Mouse (Mus musculus) frontal cortex, adult 2 months (tissue): ENCODE measurements around the gene 1700001K19Rik. TPM values are rescaled to one million over a fixed set of nuclear protein-coding genes. Genes with fewer than 3 reads are reported as not detected.
"Not testable (repeated sequence)": the region's sequence is repeated elsewhere in the genome, so short reads cannot be mapped to it uniquely, and the experiment has no call there.

Source experiments
- DNase-seq, 2 experiments: peaks; one replicate each; pipeline ENCODE4 v3.0.0; 2022; ENCODE audit warnings: low spot score in 1 of 2; ENCODE audit errors: extremely low spot score in 1 of 2
- polyA plus RNA-seq: library from polyadenylated mRNA; depleted of rRNA; stranded (reverse); fragments of >200 nt; gene quantifications from 2 replicates; pipeline ENCODE4 v1.2.3, GENCODE M21; 2012; rRNA removed

1700001K19Rik gene
- polyA plus RNA-seq = not detected in 2 replicates

DNA sequence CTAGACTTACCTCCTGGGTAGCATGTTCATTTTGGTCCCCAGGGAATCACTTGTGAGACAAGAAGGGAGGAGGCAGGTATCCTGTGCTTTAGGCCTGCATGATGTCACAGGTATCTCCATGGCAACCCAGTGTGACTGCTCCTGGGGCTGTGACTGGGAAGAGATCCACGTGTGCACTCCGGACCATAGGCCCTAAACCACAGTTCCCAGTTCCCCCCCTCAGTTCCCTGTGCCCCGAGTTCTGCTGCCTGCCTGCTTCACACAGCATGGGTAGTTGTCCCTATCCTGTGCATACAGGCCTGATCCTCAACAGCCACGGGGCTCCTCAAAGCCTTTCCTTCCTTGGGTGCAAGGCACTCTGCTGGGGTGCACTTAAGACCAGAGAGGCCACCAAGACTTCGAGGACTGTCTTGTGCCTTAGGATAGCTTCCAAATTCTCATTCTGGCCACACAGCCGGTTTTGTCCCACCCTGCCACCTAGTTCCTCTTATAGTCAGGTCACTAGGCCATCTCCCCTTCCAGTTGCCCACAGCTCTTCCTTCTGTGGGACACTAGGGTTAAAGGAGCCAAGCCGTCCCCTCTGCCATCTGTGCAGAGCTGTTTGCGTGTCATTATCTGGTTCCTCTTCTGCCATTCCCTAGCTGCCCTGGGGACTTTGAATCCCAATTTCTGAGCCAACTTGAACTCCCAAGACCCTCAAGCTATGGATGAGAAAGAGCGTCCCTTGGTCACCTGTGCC is at the start of gene 1700001K19Rik:
Gene 1700001K19Rik, minus strand, starts transcription at position 59 of the 739 bp plus-strand sequence.
- no peak for DNase-seq

DNA sequence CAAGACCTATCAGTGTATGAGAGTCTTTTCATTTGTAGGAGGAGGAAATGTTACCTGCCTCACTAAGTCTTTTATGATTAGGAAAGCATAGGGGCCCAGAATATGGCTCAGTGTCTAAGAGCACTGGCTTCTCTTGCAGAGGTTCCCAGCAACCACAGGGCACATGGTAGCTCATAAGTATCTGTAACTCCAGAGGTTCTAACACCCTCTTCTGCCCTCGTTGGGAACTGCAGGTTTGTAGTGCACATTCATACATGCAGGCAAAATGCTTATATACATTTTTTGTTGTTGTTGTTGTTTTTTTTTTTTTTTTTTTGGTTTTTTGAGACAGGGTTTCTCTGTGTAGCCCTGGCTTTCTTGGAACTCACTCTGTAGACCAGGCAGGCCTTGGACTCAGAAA is 44.0 kb upstream of the 1700001K19Rik start:
- DNase-seq = no peak

DNA sequence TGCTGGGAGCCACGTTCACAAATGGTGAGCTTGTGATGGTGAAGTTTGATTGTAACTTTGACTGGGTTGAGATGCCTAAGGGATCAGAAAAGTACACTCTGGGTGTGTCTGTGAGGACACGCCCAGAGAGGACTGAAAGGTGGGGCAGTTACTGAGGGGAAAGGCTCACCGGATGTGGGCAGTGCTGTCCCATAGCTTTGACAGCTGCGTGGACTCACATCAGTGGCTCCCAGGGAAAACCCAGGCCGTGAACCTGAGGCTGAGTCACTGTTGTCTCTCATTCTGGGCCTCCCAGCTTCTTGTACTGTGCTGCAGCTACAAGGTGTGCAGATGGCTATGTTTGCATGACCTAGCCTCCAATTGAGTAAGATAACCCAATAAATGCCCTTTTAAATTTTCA is 43.1 kb upstream of the 1700001K19Rik start:
- DNase-seq = no peak

DNA sequence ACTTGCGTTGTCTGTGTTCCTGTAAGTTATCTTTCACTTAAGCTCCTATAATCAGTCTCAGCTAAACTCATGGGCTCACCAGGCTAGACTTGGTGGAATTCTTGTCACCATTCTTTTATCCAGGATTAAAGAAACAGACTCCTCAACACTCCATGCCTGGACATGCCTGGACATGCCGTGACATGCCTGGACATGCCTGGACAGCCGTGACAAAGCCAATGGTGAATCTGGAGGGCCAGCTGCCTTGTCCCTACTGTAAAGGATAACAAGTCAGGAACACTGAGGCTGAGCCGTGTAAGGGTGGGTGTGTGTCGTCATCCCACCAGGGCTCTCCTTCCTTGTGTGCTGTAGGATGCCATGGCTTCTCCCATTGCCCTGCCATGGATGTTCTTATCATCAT is 42.6 kb upstream of the 1700001K19Rik start:
- no peak for DNase-seq

DNA sequence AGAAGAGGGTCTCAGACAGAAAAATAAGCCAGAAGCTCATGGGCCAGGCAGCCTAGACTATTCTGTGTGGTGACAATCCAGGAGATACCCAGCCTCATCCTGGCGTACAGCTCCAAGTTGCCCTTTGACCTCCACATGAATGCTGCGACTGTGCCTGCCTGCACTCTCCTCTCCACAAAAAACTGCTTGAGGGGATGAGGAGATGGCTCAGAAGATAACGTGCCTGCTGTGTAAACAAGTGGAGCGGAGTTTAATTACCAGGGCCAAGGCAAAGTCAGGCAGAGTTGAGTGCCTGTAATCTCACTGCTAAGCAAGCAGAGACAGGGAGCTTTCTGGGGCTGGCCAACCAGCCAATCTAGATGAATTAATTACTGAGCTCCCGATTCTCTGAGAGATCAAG is 33.6 kb upstream of the 1700001K19Rik start:
- DNase-seq = no peak

DNA sequence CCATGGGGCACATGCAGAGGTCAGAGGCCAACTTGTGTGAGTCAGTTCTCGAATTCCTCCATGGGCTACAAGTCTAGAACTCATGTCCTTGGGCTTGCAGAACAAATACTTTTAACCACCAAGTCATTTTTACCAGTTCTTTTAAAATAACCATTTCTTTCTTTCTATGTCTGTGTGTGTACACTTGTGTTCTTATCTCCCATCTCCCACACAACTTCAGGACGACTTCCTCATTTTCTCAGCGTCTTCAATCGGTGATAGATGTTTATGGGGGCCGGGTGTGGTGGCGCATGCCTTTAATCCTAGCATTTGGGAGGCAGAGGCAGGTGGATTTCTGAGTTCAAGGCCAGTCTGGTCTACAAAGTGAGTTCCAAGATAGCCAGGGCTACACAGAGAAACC is 31.8 kb upstream of the 1700001K19Rik start:
- no peak for DNase-seq

DNA sequence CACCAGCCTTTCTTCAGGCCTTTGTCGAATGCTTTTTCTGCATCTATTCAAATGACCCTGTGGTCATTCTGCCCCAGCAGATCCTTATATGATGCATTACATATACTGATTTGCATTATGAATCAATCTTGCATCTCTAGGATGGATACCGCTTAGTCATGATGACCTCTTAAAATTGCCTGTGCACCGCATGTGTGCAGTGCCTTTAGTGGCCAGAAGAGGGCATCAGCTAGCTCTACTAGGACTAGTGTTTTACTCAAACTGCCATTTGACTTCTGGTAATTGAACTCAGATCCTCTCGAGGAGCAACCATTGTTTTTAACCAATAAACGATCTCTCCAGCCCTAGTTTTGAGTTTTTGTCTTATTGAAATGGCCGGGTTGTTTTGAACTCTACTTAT is 31.4 kb upstream of the 1700001K19Rik start:
- DNase-seq = no peak

DNA sequence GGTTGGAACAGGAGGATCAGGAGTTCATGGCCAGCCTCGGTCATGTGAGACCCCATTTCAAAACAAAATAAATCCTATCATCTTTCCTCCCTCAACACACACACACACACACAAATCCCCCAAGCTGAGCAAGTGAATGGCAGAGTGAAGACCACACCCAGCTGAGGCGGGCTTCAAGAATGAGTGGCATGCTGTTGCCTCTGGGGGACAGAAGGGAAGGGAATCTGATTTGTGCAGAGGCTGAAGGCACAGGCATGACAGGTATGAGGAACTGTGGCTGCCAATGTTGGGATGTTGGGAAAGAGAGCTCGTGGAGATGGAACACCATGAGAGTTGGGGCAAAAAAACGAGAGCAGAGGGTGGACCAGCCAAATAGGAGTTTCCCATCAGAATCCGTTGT is 28.9 kb upstream of the 1700001K19Rik start:
- DNase-seq = no peak

DNA sequence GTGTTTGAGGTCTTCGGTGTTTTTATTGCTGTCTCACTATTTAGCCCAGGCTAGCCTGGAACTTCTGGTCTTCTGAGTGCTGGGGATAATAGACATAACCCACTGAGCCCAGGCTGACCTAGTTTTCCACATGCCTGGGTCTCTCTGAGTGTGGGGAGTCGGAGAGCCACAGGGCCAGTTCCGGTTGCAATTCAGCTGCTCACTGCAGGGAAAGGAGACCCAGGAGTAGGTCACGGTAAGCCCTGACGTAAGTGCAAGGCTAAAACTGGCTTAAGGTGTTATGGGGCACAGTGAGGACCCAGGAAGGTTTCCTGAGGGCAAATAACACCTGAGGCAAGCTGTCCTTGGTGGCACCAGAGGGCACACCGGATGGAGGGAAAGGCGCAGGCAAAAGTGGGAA is 25.0 kb upstream of the 1700001K19Rik start:
- no peak for DNase-seq

DNA sequence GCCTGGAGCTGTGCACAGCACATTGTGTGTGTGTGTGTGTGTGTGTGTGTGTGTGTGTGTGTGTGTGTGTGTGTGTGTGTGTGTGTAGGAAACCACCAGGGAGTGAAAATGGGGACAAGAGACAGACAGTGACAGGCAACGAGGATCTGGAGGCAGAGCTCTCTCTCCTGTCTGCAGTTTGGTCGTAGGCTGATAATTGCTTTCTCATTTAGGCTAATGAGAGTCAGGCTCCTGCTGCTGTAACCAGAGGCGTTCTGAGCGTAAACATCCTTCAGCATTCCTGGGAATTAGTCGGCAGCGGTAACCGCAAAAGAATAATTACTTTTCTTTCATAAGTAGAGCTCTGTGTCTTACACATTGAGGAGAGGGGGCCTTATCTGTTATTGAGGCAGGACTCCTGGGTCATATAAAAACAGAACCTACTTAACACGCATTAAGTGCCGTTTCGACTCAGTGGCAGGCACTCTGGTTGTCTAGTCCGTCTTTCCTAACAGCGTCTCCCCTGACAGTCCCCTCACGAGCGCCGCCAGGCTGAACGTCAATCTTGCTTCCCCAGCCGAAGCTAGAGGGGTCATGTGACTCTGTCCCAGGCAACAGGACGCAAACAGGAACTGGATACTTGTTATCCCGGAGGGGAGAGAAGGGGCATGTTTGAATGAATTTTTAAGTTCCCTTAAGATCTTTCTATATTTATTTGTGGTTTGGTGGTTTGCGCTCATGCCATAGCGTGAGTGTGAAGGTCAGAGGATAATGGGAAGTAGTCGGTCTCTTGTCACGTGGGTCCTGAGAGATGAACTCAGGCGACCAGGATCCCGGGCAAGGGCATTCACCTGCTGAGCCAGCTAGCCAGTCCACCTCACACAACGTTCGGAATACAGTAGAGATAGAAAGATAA is 24.2 kb upstream of the 1700001K19Rik start:
- DNase-seq = peak in 1 of 2 experiments; percentile 31

DNA sequence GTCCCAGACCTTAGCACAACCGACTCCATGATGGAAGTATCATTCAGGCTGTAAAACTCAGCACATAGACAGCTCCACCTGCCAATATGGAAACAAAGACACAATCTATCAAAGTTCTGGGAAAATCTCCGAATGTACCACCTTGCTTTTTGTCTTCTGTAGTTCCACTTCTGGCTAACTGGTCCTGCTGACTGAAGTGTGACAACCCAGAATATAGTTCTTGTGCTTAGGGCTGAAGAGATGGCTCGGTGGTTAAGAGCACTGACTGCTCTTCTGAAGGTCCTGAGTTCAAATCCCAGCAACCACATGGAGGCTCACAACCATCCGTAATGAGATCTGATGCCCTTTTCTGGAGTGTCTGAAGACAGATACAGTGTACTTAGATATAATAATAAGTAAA is 23.0 kb upstream of the 1700001K19Rik start:
- not testable (repeated sequence) for DNase-seq

DNA sequence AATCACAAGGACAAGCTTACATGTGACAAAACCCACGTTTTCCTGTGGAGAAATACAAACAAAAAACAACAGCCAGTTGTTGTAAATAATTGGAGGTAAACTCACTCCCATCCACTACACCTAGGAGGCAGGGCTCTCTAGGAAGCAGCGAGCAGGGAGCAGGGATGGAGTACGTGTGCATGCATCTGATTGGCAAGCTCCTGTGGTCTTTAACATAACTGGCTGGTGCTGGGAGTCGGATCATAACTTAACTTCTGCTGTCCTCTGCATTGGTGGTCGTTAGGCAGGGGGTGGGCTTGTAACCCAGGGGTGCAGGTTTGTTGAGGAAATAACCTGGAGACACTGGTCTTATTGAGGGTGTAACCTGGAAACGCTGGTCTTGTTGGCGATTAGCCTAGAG is 21.3 kb upstream of the 1700001K19Rik start:
- DNase-seq = no peak

DNA sequence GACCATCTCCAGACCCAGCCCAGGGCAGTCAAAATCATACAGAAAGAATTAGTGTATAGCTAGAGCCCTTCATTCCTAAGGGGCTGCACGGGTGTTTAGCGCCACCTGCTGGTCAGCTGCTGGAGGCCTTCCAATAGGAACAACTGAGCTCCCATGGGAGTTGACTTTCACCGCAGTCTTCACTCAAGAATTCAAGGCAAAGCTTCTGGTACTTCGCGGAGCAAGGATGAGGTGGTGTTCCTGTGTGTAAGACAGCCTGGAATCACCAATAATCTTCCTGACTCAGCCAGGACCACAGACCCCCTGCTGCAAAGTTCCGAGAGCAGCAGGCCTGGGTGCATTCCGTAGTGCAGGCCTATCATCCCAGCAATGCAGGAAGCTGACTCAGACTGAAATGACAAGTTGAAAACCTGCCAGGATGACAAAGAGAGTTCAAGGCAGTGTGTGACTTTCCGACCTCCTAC is 20.6 kb upstream of the 1700001K19Rik start:
- DNase-seq = peak; percentile 68 to 93

DNA sequence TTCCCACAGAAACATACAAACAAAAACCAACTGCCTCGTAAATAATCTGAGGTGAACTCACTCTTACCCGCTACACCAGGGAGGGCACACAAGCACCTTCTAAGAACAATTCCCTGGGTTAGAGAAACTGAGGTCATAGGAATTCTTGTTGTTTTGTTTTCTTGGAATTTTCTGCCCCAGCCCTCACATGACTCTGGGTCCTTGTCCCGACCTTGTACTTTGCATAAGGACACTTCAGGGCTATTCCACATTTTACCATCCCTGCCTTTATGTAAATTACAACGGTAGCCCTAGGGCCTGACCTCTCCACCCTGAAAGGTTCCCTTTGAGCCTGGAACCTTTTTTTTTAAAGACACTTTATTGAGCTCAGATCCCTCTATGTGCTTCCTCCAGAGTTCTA is 20.1 kb upstream of the 1700001K19Rik start, which contains the start of gene Hsp90aa1:
Gene Hsp90aa1, minus strand, starts transcription at position 173 of the 400 bp plus-strand sequence.
- no peak for DNase-seq

DNA sequence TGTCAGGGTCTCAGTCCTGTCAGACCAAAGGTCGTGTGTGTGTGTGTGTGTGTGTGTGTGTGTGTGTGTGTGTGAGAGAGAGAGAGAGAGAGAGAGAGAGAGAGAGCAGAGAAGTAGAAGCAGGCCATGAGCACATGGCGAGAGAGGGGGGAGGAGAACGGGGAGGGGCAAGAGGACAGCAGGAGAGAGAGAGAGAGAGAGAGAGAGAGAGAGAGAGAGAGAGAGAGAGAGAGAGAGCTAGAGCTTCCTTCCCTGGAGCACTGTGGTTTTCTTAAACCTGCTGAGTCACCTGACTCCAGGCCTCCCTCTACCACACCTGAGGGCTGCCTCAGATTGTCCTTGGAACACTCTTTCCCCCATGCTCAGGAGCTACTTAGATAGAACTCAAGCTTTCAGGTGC is 18.9 kb upstream of the 1700001K19Rik start:
- DNase-seq = not testable (repeated sequence)

DNA sequence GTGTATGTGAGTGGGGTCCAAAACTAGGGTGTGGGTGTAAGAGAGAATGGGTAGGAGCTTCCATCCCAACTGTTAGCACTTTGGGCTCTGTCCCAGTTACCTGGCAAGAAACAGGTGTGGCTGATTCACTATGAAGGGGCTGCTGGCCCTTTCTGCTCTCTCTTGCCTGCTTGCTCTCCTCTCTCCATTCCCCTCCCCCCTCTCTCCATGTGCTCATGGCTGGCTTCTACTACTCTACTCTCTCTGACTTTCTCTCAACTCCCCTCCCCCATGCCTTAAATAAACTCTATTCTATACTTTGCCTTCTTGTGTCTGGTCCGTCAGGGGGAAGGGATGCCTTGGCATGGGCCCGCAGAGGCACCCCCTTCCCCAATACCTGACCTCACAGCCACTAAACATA is 18.3 kb upstream of the 1700001K19Rik start:
- no peak for DNase-seq

DNA sequence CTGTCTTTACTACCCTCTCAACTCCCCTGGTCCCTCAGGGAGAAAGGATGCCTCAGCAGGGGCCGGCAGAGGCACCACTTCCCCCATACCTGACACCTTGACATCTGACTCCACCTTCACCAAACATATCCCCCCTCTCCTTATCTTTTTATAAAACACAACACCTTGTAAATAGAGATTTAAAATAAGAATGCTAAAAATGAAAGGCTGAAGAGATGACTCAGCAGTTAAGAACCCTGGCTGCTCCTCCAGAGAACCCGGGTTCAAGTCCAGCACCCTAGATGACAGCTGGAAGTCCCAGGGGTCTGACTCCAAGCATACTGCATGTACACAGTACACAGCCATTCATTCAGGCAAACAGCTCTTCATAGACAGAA is 16.7 kb upstream of the 1700001K19Rik start:
- no peak for DNase-seq

DNA sequence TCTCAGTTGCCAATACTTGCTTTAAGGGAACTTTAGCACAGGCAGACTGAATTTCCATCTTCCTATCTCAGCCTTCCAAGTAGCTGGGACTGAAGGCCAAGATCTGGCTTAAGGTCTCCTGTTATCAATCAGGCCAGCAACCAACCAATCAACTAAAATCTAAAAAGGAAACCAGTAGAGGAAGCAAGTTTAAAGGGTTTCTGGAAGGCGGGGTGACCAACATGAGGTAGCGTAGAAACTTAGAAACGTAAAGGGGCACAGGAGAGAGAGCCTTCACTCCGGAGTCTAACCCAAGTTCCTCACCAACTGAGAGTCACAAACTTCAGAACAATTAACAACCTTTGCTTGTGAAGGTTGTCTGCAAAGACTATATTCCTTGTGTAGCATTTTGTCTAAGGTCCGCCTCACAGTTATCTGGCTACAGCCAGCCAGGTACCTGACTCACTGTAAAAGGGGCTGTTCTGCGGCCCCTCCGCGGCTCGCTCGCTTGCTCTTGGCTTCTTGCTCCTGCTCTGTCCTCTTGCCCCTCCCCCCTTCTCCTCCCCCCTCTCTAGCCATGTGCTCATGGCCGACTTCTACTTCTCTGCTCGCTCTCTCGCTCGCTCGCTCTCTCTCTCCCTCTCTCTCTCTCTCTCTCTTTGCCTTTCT is 16.2 kb upstream of the 1700001K19Rik start:
- no peak for DNase-seq

DNA sequence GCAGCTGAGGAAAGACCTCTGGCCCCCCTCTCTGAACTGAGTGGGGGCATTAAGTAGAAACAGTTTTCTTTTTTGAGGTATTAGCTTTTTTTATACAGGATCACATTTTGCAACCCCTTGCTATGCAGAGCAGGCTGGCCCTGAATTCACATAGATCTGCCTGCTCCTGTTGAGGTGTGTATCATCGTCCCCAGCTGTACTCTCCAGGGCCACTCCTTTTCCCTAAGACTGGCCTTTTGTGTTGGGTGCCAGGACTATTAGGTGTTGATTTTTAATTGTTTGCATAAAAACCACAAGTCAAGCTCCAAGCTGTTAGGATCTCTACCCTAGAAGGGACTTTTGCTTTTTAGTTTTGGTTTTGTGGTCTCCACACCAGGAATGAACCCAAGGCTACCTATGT is 15.7 kb upstream of the 1700001K19Rik start:
- DNase-seq = no peak

DNA sequence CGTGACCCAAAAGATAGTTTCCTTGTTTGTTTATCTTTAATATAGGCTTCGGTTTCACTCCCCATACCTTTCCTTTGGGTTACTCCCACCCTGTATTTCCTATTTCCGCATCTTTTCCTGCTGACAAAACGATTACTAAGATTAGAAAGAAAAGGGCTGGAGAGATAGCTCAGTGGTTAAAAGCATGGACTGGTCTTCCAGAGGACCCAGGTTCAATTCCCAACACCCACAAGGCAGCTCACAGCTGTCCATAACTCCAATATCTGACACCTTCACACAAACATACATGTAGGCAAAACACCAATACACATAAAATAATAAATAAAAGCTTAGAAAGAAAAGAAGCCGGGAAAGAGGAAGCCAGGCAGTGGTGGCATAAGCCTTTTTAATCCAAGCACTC is 15.0 kb upstream of the 1700001K19Rik start:
- no peak for DNase-seq

DNA sequence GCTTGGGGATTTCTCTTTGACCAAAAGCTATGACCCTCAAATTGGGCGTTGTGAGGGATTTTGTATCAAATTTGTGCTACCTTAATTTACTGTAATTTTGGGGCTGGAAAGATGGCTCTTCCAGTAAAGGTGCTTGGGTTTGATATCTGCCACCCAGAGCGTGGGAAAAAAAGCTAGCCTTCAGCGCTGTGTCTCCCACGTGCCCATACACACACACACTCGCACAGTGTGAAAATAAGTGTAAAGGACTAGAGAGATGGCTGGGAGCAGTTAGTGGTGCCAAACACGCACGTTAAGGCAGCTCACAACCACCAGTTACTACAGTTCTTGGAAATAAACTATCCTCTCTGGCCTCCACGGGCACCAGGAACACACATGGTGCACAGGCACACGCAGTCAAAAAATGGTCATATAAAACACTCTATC is 14.6 kb upstream of the 1700001K19Rik start:
- peak in 1 of 2 experiments; percentile 30 for DNase-seq
